Mouse (Mus musculus): ENCODE results near the gene Ctnna2.

Ctnna2 gene

DNA sequence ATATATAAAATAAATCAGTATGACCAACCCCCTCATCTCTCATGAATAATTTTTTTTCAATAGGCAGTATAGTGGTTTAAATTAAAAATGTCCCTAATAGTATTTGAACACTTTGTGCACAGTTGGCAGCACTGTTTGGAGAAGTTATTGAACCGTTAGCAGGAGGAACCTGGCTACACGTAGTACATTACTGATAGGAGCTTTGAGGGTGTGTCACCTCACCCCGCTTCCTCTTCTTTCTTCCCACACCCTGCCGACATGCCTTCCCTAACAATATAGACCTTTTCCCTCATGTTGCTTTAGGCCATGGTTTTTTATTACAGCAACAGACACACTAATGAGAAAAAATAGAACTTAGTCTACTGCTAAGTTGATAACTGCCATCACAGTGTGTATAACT, 1071.4 kb downstream of the Ctnna2 start:
- no peak for DNase-seq (ENCODE audit: low spot score in 2 of 2)

DNA sequence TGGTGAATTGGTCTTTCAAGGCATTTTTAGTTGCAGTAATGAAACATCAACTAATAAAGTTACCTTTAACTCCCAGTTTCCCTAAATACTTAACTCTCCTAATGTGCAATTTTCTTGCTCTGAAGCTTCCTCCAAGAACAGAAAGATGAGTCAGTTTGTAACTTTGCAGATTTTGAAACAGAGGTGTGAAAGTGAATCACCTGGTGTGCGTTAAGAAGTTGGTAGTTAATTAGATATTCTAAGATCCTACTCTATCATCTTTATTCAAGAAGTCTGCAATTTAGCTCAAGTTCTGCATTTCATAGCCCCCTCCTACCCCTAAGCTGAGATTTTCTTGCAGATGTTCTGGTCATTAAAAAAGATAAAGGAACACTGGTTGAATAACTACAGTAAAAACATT, 1082.3 kb downstream of the Ctnna2 start:
- peak in 1 of 2 experiments; percentile 23 for DNase-seq (ENCODE audit: low spot score in 2 of 2)

All from left cerebral cortex, adult 9 months (tissue).